Mouse (Mus musculus) thymus, postnatal 25 days (tissue): ENCODE data around the gene Olfr287.

Experiments used
- DNase-seq: peaks from one replicate; pipeline ENCODE4 v3.0.0; 2022

Gene Olfr287

DNA sequence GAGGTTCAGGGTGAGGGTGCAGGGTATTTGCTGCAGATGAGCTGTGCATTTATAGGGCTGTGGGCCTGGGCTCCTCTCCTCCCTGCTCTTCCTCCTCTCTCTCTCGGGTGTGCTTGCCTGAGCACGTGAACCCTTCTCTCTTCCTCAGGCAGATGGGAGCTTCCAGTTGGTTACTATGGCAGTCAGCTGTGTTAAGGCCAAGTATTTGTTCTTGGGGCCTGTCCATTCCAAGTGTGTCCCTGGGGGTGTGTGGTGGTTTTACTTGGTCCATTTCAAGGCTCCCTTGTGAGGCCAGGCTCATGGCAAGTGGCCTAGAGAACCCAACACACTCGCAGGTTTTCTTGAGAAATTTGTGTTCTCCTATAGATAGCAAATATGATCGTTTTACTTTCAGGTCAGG, at the start of gene Olfr287, which contains the start of gene Gm44579:
Gene Olfr287 (minus strand): TSS at position 180 of the 400 bp plus-strand sequence.
Gene Gm44579 (minus strand): TSS at position 101 of the 400 bp plus-strand sequence.
- no peak for DNase-seq

DNA sequence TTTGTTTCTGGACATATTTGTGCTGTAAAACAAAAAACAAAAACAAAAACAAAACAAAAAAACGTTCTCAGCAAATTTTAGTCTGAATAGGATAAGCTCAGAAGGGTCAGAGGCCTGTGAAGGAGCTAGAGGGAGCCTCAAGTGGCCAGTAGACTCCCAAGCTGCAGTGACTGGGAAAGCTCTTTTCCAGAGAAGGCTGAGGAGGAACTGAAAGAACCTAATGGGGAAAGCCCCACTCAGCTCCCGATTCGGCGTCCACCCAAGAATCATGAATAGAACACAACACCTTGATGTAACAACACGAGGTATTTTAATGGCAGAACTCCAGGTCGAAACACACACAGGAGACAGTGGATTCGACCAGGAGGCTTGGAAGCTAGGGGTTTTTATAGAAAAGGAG, 36.9 kb upstream of the Olfr287 start:
- no peak for DNase-seq

DNA sequence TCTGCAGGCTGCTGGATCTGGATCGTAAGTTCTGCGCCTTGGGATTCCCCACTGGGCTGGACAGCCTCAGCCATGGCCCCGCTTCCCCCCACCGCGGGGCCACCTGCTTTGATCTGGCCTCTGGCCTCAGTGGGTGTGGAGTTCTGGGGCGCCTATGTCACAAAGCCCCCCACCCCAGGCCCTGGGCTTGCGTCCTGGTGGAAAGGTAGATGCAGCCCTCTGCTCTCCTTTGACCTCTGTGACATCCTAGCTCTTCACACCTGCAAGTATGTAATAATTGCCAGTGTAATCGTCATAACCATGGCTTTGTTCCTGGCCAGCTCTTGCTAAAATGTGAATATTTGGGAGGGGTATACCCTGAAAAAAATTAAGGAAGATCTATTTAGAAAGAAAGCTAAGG, 36.3 kb upstream of the Olfr287 start, which contains the start of gene H1fnt:
Gene H1fnt (minus strand): TSS at position 101 of the 400 bp plus-strand sequence.
- DNase-seq = no peak

DNA sequence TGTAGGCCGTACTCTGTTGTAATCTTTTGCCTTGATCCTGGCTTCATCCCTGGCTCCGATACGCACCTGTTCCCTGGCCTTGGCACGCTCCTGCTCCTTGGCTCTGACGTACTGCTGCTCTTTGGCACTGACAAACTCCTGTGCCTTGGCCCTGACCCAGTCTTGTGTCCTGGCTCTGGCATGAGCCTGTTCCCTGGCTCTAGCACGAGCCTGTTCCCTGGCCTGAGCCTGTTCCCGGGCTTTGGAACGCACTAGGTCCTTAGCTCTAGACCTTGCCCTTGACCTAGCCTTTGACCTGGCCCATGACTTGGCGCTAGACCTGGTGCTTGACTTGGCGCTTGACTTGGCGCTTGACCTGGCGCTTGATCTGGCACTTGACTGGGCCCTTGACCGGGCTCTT, 35.4 kb upstream of the Olfr287 start:
- no peak for DNase-seq

DNA sequence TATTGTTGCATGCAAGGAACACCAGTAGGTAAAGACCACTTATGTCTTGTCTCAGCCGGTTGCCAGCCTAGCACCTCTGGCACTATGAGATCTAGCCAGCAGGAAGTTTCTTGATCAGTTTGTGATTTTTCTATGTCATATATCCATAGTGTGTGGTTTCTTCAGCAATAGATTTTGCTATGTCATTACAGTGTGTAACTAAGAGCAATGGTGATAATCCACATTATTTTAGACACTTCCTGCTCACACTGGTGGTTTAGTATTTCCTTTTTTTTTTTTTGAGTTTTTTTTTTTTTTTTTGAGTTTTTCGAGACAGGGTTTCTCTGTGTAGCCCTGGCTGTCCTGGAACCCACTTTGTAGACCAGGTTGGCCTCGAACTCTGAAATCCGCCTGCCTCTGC, 14.6 kb upstream of the Olfr287 start:
- DNase-seq = no peak

DNA sequence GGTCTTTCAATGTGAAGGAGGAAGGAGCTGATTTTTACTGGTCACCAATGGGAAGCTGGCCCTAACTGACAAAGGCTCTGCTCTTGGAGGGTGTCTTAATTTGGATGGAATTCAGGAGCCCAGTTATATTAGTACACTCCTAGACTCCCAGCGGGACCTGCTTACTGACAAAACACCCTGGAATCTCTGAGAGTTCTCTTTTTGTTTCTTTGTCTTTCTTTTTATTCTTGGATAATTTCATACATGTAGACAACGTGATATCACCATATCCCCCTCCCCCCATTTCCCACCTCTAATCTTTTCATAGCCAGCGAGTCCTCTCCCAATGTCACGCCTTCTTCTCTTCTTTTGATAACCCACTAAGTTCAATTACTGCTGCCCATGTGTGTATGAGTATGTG, 13.5 kb upstream of the Olfr287 start, which contains the start of gene Olfr286:
Gene Olfr286 (minus strand): TSS at position 101 of the 400 bp plus-strand sequence.
- DNase-seq = no peak

DNA sequence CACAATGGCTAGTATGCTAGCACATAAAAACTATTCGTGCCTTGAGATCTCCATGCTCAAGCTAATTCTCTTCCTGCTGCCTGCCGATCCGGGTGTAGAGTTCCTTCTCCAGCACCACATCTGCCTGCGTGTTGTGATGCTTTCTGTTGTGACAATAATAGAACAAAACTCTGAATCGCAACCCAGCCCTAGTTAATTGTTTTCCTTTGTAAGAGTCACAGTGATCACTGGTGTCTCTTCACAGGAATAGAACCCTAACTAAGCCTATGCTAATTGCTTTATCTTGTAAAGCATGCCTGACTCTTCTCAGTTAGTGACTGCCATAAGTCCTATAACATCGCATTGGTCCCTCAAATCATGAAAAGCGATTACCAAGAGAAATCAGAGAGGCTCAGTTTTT, 5.2 kb upstream of the Olfr287 start:
- DNase-seq = no peak

DNA sequence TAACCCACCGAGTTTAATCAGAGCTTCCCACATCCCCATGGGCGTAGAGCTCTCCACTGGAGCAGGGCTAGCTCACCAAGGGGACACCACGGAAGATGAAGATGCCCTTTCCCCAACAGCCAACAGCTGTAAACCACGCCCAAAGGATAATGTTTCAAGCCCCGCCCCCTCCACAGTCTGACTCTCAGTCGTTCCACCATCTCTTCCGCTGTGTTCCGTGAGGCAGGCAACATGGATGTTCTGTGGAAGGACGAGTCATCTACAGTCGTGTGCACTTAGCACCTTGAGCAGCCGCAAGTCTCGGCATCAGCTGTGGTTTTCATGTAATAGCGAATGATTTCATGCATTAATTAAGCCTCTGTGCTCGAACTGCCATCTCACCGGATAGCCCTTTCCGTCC, 4.8 kb upstream of the Olfr287 start:
- no peak for DNase-seq

DNA sequence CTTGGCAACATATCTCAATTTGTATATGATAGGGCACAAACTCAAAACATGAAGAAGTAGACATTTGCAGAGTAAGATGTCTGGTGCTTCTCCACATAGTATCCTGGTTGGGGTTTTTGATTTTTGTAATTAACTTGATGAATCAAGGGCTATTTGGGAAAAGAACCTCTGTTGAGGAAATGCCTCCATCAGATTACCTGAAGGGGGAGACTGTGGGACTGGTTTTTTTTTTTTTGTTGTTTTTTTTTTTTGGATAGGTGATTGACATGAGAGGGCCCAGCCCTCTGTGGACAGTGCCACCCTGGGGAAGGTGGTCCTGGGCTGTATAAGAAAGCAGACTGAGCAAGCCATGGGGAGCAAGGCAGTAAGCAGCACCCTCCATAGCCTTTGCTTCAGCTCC, 1.5 kb upstream of the Olfr287 start:
- DNase-seq = no peak

DNA sequence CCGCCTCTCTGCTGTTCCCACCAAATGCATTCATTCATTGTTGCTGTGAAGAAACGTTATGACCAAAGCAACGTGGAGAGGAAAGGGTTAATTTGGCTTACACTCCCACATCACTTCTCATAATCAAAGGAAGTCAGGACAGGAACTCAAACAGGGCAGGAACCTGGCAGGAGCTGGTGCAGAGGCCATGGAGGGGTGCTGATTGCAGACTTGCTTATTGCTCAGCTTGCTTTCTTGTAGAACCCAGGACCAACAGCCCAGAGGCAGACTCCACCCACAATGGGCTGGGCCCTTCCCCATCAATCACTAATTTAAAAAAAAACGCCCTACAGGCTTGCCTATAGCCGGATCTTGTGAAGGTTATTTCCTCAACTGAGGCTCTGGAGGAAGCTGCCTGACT, 6.7 kb downstream of the Olfr287 start:
- no peak for DNase-seq

DNA sequence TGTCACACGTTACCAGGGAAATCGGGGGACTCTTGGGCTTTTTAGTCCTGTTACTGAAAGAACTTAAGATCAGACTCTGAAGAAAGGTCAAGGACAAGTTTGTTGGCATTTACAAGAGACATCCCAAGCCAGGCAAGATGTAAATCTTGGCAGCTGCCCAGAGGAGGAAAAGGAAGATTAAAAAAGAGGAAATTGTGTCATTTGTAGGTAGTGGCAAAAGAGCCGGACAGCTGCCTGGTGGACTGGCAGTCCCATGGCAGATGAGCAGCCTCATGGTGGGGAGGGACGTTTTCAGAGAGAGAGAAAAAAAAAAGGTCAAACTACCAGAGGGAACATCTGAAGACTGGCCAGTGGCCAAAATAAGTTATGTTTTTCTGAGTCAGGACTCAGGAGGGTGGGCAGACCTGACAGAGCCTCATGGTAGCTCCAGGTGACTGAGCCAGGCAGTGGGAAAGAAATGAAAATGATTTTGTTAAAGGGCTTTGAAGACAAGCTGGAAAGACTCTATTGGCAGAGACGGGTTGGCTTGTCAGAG, 7.5 kb downstream of the Olfr287 start:
- no peak for DNase-seq

DNA sequence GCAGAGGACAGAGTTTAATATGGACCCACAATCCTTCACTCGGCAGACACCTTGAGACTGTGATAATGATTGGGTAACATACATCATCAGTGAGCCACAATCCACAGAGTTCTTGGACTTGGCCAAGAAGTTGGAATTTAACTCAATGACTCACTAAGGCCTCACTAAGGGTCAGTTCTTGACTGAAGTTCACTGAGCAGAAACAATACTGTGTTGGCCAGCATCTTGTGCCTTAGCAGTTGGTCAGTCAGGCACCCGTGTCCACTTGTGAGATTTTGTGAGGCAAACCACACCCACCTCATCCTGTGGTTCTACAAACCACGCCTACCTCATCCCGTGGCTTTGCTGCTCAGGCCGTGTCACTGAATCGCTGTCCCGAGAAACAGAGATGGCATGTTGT, 11.2 kb downstream of the Olfr287 start:
- no peak for DNase-seq

DNA sequence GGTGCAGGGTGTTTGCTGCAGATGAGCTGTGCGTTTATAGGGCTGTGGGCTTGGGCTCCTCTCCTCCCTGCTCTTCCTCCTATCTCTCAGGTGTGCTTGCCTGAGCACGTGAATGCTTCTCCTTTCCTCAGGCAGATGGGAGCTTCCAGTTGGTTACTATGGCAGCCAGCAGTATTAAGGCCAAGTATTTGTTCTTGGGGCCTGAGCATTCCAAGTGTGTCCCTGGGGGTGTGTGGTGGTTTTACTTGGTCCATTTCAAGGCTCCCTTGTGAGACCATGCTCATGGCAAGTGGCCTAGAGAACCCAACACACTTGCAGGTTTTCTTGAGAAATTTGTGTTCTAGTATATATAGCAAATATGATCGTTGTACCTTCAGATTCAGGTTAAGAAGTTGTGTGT, 25.4 kb downstream of the Olfr287 start, which contains the start of gene Olfr288:
Gene Olfr288 (minus strand): TSS at position 101 of the 400 bp plus-strand sequence.
- no peak for DNase-seq

DNA sequence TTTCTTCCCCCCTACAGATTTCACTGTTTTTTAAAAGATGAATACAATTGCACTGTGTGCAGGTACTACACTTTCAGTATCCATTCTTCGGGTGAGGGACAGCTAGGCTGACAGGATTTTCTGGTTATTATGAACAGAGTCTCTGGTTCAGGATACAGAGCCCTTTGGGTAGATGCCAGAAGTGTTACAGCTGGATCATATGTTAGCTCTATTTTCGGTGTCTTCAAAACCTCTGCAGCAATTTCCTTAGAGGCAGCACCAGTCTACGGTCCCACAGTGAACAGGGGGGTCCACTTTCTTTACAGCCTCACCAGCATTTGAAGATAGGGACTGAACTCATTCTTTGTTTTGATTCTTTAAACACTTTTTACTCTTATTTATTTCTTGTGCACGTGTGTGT, 36.4 kb downstream of the Olfr287 start:
- no peak for DNase-seq

DNA sequence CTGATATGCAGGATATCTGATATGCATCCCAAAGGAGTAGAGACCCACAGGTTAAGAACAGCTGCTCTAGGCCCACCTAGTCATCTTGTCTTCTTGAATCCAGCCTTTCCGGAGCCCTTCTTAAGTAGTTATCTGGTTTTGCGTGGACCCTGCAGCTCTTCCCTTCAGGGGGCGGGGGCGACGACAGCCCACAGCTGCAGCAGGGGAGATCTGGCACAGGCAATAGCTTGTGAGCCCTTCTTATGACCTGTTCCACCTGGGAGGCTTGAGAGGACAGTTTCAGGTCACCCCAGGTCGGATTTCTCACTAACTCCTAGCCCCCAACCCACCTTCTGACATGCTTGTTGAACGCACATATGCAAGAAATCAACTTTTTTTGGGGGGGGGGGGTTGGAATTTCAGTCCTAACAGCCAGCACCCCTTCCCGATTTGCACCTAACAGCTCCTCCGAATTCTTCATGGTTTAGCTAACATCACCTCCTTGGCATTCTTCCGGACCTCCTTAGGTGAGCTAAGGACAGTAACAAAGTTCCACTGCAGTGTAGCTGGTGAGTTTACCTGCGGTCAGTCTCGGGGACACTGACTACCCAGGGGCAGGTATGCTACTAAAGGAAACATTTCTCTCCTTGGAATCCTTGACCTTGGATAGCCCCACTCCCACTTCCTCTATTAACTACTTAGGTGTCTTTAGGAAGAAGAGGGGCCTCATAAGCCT, 38.8 kb downstream of the Olfr287 start:
- DNase-seq = no peak

DNA sequence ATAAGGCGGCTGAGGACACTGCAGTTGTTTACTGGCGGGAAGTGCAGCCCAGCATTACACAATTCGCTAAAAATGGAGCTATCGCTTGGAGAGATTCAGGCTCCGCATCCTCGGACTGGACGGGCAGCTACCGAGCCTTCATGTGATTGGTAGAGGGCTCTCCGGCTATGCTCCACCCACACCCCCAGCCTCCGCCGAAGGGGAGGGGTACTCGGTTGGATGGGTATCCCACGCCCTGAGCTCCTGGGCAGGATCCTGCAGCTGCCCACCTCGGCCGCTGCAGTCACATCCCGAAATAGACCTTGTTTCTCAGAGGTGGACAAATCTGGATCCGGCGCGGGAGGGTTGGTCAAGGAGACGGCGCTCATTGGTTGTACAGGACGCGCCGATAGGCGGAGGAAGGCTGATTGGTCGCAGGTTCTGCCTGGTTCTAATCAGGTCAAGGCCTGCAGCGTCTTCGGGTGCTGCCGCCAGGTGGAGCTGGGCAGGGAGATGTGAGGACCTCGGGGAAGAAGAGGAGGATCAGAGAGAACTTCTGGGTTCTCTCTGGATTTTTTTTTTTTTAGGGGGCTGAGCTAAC, 39.6 kb downstream of the Olfr287 start:
- DNase-seq = peak; percentile 78

DNA sequence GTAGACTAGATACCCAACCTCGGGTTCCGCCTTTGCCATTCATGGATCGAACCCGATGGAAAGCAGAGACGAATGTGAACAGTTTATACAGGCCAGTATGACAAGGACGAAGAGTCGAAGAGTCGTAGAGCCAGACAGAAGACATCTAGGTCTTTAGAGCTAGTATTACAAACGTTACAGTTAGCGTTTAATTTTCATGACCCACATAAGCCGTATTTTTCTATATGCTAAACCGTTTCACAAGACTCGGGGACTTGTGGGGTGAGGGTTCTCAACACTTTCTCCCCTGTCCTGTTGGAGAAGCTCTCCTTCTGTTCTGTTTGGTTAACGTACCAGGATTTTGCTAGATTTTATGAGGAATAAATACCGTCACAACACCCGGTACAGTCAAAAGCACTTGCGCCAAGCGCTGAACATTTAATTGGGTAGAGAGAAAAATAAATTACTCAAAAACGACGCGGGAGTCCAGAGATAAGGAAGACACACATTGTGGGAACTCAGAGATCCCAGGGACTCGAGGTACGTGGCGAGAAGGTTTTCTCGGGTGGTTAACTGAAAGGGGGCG, 40.2 kb downstream of the Olfr287 start:
- no peak for DNase-seq

DNA sequence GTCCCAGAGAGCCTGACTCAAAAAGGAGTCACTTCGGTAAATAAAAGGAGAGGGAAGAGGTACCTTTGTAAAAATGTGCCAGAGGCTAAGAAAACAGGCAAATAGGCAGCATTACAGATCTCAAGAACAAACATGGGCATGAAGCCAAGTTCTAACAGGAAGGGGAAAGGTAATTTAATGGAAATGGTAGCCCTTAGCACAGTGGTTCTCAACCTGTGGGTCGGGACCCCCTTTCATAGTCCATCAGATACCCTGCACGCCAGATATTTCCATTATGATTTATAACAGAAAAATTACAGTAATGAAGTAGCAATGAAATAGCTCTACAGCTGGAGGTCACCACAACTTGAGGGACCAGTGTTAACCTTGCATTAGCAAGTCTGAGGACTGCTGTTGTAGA, 43.5 kb downstream of the Olfr287 start:
- DNase-seq = no peak

DNA sequence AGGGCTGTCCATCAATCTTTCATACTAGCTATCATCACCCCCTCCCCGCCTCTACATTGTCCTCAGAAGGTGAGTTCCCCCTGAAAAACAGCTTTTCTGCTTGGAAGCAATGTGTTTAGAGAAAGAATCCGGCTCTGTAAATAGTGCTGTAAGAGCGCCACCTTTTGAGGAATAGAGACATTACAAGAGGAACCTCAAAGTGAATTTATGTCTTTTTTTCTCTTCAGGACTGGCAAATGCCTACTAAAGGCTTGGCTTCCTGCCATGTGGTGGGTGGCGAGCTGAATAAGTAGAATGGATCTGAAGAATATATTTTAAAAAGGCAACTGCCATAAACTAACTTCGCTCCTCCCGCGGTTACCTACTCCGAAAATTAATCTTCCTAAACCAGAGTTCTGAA, 47.0 kb downstream of the Olfr287 start:
- no peak for DNase-seq

DNA sequence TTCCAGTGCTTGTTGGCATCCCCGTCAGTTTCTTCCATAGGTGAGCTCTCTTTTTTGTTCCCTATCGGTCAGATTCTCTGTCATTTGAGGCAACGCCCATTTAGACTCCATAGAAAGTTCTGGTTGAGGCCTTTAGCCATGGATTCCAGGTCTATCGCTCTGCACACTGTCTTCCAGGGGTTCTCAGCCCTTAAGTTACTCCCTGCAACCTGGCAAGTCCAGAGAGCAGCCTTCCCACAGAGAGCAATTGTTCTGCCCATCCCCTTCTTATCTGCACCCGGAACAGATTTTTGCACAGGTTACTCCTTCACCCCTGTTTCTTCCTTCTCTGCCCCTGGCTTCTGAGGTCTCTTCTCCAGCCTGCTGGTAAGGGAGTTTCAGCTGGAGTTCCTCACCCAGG, 48.7 kb downstream of the Olfr287 start:
- no peak for DNase-seq

DNA sequence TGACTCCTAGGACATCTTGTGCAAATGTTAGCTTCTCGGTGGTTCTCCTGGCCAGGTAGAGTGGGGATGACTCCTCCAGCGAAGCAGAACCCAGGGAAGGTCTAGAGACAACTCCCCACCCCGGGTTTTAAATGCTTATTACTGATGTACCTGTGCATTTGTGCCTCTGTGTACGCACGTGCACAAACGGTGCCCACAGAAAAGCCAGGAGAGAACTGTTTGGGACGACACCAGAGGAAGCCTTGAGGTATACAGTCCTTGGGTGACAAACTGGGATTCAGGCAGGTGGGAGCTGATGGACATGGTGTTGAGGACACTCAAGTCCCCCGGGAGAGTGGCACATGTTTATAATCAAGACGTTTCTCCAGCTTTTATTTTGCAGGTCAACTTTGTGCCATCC, 49.9 kb downstream of the Olfr287 start:
- DNase-seq = no peak

DNA sequence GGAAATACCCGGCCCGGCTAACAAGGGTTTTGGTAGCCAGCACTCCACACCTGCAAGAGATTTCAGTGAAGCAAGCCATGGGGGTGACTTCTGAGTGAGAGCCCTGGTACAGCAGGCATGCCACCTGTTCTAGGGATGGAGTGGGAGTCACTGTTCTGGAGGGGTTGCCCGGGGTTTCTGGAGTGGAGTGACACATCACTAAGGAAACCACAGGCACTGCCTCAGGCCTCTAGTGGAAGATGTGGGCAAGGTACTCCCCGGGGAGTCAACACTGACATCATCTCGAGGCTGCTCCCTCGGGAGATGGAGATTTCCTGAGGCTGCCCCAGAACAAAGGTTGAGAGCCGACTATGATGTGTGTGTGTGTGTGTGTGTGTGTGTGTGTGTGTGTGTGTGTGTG, 50.5 kb downstream of the Olfr287 start:
- DNase-seq = no peak

DNA sequence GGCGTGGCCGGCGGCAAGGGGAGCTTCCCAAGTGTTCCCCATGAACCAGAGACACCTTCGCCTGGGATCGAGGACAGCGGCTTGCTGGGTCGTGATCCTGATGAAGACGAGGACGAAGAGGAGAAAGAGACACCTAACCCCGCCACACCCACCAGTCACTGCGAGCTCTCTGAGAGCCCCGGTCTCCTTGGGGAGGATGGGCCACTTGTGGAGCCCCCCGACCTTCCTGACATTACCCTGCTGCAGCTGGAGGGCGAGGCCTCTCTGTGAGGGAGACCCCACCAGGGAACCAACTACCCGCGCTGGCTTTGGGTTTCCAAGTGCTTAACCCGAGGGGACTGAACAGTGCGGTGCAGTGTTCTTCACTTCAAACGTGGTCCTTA, 52.2 kb downstream of the Olfr287 start:
- no peak for DNase-seq
